Mouse (Mus musculus) heart, adult 2 months (tissue): ENCODE data around the gene 4930415O20Rik.

Source experiments
- CTCF ChIP-seq: fragments of 200-600 bp; IDR thresholded peaks from 2 replicates; pipeline ENCODE4 v1.8.1; 2022; ENCODE audit warnings: antibody characterized with exemption, mild to moderate bottlenecking, moderate library complexity
- EP300 ChIP-seq: fragments of 200-500 bp; IDR thresholded peaks from 2 replicates; pipeline ENCODE4 v1.6.1; 2011; ENCODE audit warnings: low read depth, low read length, control low read depth; ENCODE audit not compliant: insufficient read depth
- POLR2A ChIP-seq: fragments of 200-500 bp; IDR thresholded peaks from 2 replicates; pipeline ENCODE4 v1.6.1; 2011; ENCODE audit warnings: mild to moderate bottlenecking, low read depth, low read length, control low read depth; ENCODE audit not compliant: insufficient read depth

DNA sequence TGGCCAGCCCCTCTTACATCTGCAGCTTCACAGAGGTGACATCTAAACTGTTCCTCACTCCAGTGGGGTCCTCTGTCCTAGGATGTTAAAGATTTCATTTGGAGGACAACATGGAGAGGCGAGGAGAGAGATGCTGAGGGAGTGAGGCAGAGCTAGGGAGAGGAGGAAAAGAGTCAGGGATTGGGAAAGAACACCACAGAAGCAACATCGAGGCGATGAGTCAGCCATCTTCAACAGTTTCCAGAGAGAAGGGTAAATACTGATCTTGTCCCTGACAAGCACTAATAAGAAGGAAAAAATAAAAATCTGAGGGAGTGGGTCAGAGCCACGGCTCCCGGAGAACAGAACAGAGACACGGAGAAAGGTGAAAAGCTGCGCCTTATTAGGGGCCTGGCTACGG lies 12.2 kb downstream of the 4930415O20Rik start:
- no peak for TF ChIP-seq POLR2A
- no peak for TF ChIP-seq CTCF
- no peak for TF ChIP-seq EP300
